Mouse (Mus musculus): ENCODE data around the gene Btbd9.

Btbd9 gene

DNA sequence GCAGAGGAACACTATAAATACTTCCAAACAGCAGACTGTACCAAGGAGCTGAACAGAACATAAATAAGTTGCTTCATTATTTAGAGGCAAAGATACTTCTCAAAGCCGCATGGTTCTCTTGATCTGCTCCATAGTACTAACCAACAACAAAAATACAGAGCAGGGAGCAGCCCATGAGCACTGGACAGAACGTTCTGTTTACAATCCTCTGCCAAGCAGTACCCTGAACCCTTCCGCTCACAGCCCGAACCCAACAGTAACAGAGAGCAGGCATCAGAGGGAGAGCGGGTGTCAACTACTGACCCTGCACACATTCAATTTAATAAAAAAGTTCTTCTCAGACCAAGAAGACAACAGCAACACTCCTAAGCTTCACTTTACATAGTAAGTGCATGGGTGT, 117.4 kb downstream of the Btbd9 start:
- intact Hi-C loops (cut with DNase I), result loop anchor here (5.0 to 10.0 kb wide), 3 partner anchors 224 to 564 kb away; partner anchors contain the start of gene Mdga1

- intact Hi-C loops (cut with DNase I), result loop anchor here (5.0 to 10.0 kb wide), 3 partner anchors 224 to 564 kb away; partner anchors contain the start of gene Mdga1
Measured at GRCm38 (mm10) chr17:30458301-30458700, 118.0 kb downstream of the Btbd9 start.

DNA sequence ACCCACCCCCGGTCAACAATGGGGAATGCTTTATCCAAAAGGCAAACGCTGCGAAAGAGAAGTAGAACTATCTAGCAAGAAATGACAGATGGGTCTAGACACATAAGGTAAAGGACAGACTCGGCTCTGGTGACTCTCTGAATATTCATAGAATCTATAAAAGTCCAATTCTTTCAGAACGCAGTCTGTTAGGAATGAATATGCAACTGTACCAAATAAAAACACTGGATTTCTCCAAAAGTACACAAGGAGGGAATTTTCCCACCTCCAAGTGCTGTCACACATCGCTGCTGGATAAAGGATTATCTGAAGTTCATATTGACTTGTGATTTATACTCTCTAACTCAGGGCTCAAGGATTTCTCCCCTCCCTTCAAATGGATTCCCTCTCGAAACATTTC, 118.8 kb downstream of the Btbd9 start:
- intact Hi-C loops (cut with DNase I), result loop anchor here (5.0 to 10.0 kb wide), 3 partner anchors 223 to 563 kb away; partner anchors contain the start of gene Mdga1

- intact Hi-C loops (cut with DNase I), result loop anchor here (5.0 to 10.0 kb wide), 3 partner anchors 221 to 561 kb away; partner anchors contain the start of gene Mdga1
Measured at GRCm38 (mm10) chr17:30456293-30456692, 120.0 kb downstream of the Btbd9 start.

GRCm38 (mm10) chr17:30454862-30455243, 121.4 kb downstream of the Btbd9 start:
- intact Hi-C loops (cut with DNase I), result loop anchor here (5.0 to 10.0 kb wide), 4 partner anchors 220 to 560 kb away; partner anchors contain the start of gene Mdga1

DNA sequence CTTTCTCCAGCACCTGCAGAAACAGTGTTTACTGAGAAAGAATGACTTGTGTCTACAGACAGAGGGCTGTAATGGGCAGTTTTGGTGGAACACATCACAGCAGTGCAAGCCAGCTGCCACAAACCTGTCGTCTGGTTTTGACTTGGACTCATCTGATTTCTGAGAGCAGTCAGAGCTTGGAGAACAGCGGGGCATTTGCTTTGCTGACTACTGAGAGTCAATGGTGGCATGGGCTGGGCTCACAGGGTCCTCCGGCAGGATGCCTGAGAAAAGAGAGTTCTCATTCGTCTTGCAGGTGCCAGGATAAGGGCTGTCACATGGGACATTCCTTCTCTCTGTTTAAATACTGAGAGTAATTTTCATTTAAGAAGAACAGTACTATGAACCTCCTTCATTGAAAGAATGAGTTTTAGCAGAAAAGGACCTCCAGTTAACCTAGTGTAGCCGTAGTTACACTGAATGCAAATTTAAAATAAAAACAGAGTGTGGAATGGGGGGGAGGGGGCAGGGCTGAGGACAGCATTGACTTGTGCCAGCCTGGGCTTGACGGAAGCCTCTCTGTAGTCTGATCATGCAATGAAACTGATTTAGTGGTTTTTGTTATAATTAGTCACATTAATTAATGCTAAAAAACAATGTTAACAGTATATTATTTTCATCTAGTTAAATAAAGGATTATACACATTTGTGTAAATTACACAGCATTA, 122.0 kb downstream of the Btbd9 start:
- intact Hi-C loops (cut with DNase I), result loop anchor here (5.0 to 10.0 kb wide), 3 partner anchors 220 to 560 kb away; no protein-coding TSS in a partner anchor

GRCm38 (mm10) chr17:30453272-30453671, 123.0 kb downstream of the Btbd9 start:
- intact Hi-C loops (cut with DNase I), result loop anchor here (5.0 to 10.0 kb wide), 3 partner anchors 218 to 558 kb away; no protein-coding TSS in a partner anchor

GRCm38 (mm10) chr17:30452363-30452762, 123.9 kb downstream of the Btbd9 start:
- intact Hi-C loops (cut with DNase I), result loop anchor here (5.0 to 10.0 kb wide), 3 partner anchors 218 to 558 kb away; no protein-coding TSS in a partner anchor

- intact Hi-C loops (cut with DNase I), result no loop called here
Measured at GRCm38 (mm10) chr17:30448562-30448961, 127.7 kb downstream of the Btbd9 start.

DNA sequence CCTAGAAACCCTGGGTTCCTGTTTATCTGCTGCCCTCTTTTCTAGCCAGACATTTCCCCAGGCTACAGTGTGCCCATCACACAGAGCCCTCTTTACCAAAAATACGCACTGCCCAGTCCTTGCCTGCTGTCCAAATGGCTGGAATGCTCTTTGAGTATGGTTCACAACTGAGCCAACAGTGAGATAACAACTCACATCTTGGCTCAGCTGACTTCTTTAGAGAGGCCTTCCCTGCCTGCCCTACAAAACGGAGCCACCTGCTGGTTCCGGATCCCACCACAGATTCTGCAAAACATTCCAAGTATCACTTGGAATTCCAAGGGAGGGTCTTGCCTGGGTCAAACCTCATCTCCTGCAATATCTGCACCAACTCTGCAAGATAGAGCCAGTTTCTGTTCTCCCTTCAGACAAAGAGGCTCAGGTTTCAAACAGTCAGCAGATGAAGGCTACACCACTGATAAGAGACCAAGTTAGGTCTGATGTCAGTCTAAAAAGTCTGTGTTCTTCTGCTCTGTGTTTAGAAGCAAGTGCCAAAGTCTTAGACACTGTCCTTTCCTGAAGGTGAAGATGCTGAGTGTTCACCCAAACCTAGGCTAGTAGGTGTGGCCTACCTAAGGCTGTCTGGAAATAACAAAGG, 130.4 kb downstream of the Btbd9 start:
- intact Hi-C loops (cut with DNase I), result no loop called here

DNA sequence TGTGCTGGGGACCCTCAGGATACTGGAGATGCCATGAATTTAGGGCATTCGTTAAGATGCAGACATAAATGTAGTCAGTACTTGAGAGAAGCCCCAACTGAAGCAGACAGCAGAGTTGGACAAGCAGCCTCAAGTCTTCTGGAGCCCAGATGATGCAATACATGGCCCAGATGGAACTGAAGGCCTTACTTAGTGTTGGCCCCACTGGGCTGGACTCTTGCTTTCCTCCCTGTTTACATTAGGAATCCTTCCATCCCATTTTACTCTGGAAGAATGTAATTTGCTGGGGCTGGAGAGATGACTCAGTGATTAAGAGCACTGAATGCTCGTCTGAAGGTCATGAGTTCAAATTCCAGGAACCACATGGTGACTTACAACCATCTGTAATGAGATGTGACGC, 136.6 kb downstream of the Btbd9 start:
- intact Hi-C loops (cut with DNase I), result no loop called here

DNA sequence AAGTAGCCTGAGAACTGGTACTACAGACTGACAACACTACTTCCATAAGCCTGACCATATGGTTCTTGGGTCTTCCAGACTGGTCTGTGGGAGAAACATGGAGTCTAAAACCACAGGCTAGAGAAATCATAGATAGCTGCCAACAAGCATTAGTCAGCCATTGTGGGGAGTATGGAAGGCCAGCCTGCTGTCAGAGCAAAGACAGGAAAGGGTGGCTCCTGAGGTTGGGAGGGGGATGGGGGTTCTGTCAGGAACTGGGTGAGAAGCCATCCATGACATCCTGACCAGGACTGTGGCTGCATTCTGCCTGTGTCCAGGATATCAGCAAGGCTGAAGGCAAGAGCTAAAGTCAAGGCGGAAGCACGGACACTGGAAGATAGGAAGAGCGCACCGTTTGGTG, 137.5 kb downstream of the Btbd9 start:
- intact Hi-C loops (cut with DNase I), result no loop called here

- intact Hi-C loops (cut with DNase I), result no loop called here
Measured at GRCm38 (mm10) chr17:30436021-30436461, 140.2 kb downstream of the Btbd9 start.

DNA sequence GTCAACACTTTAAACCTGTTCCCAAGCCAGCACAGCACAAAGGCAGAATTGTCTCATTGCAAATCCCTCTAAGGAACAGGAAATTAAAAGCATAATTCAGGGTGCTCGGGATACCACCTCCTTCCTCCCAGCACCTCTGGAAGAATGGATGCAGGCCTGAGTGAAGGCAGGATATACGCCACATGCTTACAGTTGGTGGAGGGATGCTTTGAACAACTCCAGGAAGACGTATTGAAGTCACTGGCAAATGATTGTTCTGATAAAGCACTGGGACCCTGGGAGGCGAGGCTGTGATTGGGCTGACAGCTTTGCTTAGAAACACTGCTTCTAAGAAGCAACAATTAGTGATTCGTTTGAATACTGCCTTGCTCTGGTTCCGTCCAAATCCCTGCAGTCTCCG, 140.8 kb downstream of the Btbd9 start:
- intact Hi-C loops (cut with DNase I), result no loop called here

GRCm38 (mm10) chr17:30432094-30432493, 144.2 kb downstream of the Btbd9 start:
- intact Hi-C loops (cut with DNase I), result no loop called here

GRCm38 (mm10) chr17:30430961-30431640, 145.2 kb downstream of the Btbd9 start:
- intact Hi-C loops (cut with DNase I), result no loop called here

GRCm38 (mm10) chr17:30428661-30429060, 147.6 kb downstream of the Btbd9 start:
- intact Hi-C loops (cut with DNase I), result no loop called here

DNA sequence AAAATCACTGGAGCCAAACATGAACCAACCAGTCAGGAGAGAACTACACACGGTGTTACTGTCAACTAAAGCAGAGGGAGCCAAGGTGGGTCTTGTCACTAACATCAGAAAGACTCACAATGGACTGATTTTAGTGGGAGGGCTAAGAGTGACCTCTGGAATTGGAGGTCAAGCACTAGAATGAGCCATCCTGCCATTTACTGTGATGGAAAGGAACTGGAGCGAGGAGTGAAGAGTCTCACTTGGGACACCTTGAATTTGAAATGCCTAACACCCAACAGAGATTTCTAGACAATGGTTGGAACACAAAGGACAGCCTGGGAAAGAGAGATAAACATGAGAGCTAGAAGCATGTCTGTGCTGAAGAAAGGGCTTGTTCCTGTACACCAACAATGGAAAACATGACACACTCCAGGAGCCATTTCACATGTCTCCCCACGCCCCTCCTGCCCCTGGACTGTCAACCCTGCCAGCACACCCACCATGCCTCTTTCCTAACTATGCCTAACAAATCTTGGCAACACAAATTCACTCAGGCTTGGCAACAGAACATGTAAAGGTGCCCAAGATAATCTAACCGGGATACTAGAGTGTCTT, 152.9 kb downstream of the Btbd9 start:
- intact Hi-C loops (cut with DNase I), result no loop called here

DNA sequence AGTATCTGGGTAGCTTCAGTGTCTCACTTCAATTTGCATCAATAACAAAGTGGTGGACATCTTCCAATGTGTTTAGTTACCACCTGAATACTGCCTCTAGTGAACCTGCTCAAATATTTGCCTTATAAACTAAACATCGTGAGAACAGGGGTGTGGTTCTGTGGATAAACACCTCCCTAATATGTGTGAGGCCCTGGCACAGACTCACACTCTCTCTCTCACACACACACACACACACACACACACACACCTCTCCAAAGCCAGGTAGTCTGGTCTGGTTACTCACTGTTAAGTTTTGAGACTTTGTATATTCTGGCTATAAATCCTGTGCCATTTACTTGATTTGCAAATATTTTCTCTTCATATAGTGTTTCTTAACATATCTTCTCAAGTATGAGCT, 154.0 kb downstream of the Btbd9 start:
- intact Hi-C loops (cut with DNase I), result no loop called here

GRCm38 (mm10) chr17:30421256-30421655, 155.0 kb downstream of the Btbd9 start:
- intact Hi-C loops (cut with DNase I), result no loop called here

DNA sequence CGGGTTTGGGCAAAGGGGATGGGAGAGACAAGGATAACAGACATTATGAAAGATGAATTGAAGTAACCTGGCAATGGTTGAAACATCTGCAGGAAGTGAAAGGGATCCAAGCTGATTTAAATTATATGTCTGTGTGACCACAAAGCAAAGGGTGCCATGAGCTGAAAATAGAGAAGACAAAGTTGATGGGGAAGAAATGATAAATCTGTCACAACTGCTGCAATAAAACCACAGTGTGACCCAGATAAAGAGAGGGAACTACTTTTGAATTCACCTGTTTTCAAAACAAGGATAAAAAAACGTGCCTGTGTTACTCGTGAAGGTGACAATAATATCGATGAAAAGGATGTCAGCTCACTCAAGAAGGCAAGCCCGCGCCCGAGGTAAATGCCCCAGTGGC, 156.8 kb downstream of the Btbd9 start:
- intact Hi-C loops (cut with DNase I), result no loop called here

All from adrenal gland (tissue).